Mouse (Mus musculus) G1E (cell line): ENCODE measurements around the gene Dgkb. TPM values are rescaled to one million over a fixed set of nuclear protein-coding genes. Genes with fewer than 3 reads are reported as not detected.

Experiments
- ATAC-seq: 2 replicates; pipeline ENCODE4 v1.8.0; 2016; ENCODE audit warnings: mild to moderate bottlenecking; ENCODE audit not compliant: insufficient number of reproducible peaks, poor library complexity, low FRiP score, severe bottlenecking; ENCODE audit errors: extremely low read depth
- DNase-seq: peaks from one replicate; pipeline ENCODE4 v3.0.0; 2012; ENCODE audit warnings: low spot score
- H3K27me3 ChIP-seq: 2 replicates; pipeline ENCODE4 v1.6.1; 2012; ENCODE audit warnings: mild to moderate bottlenecking, low read length, inconsistent platforms; ENCODE audit not compliant: insufficient read depth
- H3K36me3 ChIP-seq: replicated peaks from 2 replicates; pipeline ENCODE3; 2012; ENCODE audit warnings: mild to moderate bottlenecking, inconsistent platforms
- H3K4me1 ChIP-seq: 2 replicates; pipeline ENCODE4 v1.6.1; 2012; ENCODE audit warnings: low read depth, low read length, inconsistent platforms, mixed read lengths; ENCODE audit not compliant: insufficient read depth
- H3K4me3 ChIP-seq: 2 replicates; pipeline ENCODE4 v1.5.1; 2012; ENCODE audit warnings: low read depth, mild to moderate bottlenecking, inconsistent platforms, low read length, moderate library complexity, mixed read lengths
- H3K9me3 ChIP-seq: replicated peaks from 2 replicates; pipeline ENCODE4 v1.6.1; 2012; ENCODE audit warnings: inconsistent platforms
- CTCF ChIP-seq: IDR thresholded peaks from 2 replicates; pipeline ENCODE4 v1.5.1; 2012; ENCODE audit warnings: low read depth, low read length, inconsistent platforms, mixed read lengths
- GATA1 ChIP-seq: IDR thresholded peaks from 2 replicates; pipeline ENCODE4 v1.6.1; 2012; ENCODE audit warnings: borderline replicate concordance, low read length, inconsistent platforms, mixed read lengths
- GATA2 ChIP-seq: IDR thresholded peaks from 2 replicates; pipeline ENCODE4 v1.6.1; 2012; ENCODE audit warnings: low read depth, low read length, inconsistent platforms, borderline replicate concordance
- POLR2AphosphoS5 ChIP-seq: IDR thresholded peaks from 2 replicates; pipeline ENCODE4 v1.6.1; 2012; ENCODE audit warnings: low read depth, low read length, inconsistent platforms; ENCODE audit not compliant: insufficient replicate concordance
- TAL1 ChIP-seq: conservative IDR thresholded peaks from 2 replicates; pipeline ENCODE4 v1.6.1; 2012; ENCODE audit warnings: low read depth, low read length, inconsistent platforms, mixed read lengths
- polyA plus RNA-seq: library from polyadenylated mRNA; stranded (reverse); fragments of >175 nt; gene quantifications from 2 replicates; pipeline ENCODE4 v1.2.3, GENCODE M21; 2012
- total RNA-seq, 2 experiments: library from RNA; stranded (forward) in 1 of 2; stranded (reverse) in 1 of 2; fragments of 200-1000 nt in 1 of 2; fragments of >200 nt in 1 of 2; fragmentation: Nextera tagmentation in 1 of 2; gene quantifications; 2 replicates each; pipeline ENCODE4 v1.2.3; 2014 to 2017

Gene Dgkb
- total and polyA plus RNA-seq, 3 experiments, result 0.33 TPM; not detected in 2

- TF ChIP-seq GATA1 (no peak), CTCF (no peak), TAL1 (no peak), POLR2AphosphoS5 (no peak), GATA2 (no peak)
- H3K27me3 ChIP-seq, result no peaks in the 10 kb centered on the region
These were observed 492.4 kb downstream of the Dgkb start for GRCm38 (mm10) chr12:38309885-38310284.

DNA sequence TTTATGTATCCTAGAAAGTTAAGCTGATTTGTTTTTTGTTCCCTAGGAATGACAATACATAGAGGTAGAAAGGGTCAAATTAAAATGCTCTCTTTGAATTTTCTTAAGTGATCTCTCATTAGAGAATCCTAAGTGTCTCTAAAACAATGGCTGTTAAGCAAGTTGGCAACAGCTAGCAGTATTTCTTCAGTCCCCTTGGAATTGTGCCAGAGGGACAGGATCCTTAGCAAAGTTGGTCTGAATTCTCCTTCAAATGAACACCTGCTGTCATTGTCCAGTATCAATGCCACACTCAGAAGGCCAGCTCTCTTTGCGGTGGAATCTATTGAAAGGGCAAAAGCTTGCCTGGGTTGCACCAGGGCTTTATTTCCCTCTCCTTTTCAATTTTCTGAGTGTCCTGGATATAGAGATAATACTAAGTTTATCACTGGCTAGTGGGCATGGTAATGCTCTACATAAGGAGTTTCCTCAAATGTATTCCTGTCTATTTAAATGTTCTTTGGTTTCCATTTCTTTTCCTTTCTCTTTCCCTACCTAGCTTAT is 510.3 kb downstream of the Dgkb start:
- H3K4me3 ChIP-seq, result no peak overlapping the region
- H3K36me3 ChIP-seq, result no peaks in the 10 kb centered on the region
- DNase-seq (no peak), ATAC-seq (no peak)
- H3K27me3 ChIP-seq, result no peaks in the 10 kb centered on the region
- no peaks in the 10 kb centered on the region for H3K9me3 ChIP-seq
- no peaks in the 10 kb centered on the region for H3K4me1 ChIP-seq
- TF ChIP-seq TAL1, result no peak
- no peak for TF ChIP-seq GATA1
- TF ChIP-seq POLR2AphosphoS5, result no peak
- no peak for TF ChIP-seq CTCF
- TF ChIP-seq GATA2, result no peak

More at GRCm38 (mm10) chr12:38309885-38310284, 492.4 kb downstream of the Dgkb start:
- Histone ChIP-seq H3K4me1 (no peaks in the 10 kb centered on the region), H3K36me3 (no peaks in the 10 kb centered on the region), H3K9me3 (no peaks in the 10 kb centered on the region), H3K4me3 (no peak overlapping the region)
- ATAC-seq, result no peak
- DNase-seq, result no peak

DNA sequence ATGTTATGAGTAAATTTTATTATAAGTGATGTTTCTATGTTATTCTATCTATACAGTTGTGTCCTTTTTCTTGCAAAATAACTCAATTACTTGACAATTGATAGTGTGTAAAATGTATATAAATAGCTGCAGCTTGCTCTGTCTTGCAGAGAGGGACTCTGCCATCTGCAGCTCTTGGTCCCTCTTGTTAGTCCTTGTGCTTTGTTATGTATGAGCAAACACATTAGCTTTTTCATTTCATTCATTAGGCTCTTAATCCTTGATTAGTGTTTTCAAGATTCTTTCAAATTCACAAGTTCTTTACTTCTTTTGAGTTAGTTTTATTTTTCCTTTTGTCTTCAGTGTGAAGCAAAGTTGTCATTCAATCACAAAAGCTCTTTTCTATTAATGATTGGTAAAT is 511.3 kb downstream of the Dgkb start:
- TF ChIP-seq CTCF (no peak), POLR2AphosphoS5 (no peak)
- DNase-seq (no peak), ATAC-seq (no peak)
- H3K4me1 ChIP-seq, result no peaks in the 10 kb centered on the region
- H3K36me3 ChIP-seq, result no peaks in the 10 kb centered on the region
- no peaks in the 10 kb centered on the region for H3K9me3 ChIP-seq
- no peak overlapping the region for H3K4me3 ChIP-seq
- no peaks in the 10 kb centered on the region for H3K27me3 ChIP-seq

DNA sequence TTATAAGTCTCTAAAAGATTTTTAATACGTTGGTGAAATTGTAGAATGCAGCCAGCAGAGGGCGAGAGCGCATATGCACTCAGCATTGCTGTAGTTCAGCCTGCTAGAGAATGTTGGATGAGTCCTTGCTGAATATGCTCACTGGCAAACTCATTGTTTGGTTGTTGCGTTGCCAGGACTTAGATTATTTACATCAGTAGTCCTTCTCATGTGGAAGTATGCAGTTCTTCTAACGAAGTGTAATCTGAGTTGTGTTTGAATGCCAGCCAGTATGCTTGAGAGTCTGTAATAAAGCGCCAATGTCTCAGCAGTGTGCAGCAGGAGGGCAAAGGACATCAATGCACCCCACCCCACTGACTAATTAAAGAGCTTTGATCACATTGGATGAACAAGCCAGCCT is 525.1 kb downstream of the Dgkb start:
- no peak for TF ChIP-seq GATA1
- no peak for TF ChIP-seq CTCF
- TF ChIP-seq TAL1, result no peak
- TF ChIP-seq GATA2, result no peak
- no peak for TF ChIP-seq POLR2AphosphoS5
- DNase-seq, result no peak
- H3K4me3 ChIP-seq, result no peak overlapping the region
- H3K4me1 ChIP-seq, result no peaks in the 10 kb centered on the region
- no peaks in the 10 kb centered on the region for H3K36me3 ChIP-seq
- no peaks in the 10 kb centered on the region for H3K27me3 ChIP-seq
- ATAC-seq, result no peak
- H3K9me3 ChIP-seq, result no peaks in the 10 kb centered on the region

DNA sequence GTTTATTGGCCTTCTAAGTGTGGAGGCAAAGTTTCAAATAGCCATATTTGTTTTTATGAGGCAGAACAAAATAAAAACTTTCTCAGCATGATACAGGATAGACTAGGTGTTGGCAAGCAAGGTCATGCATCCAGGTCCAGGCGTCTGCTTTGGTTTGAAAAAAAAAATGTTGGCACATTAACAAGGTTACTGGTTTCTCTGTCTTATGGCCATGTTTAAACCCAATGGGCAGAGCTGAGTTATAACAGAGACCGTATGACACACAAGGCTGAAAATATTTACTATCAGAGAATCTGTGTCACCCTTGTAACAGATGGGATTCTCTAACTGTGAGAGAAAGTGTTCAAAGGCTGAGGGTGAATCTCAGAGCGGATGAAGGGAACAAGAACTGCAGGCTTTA is 535.0 kb downstream of the Dgkb start:
- H3K9me3 ChIP-seq, result peaks cover 7% of the 10 kb centered on the region; the same call in 1 of the 2 replicates
- H3K4me1 ChIP-seq, result no peaks in the 10 kb centered on the region
- no peak overlapping the region for H3K4me3 ChIP-seq
- DNase-seq (no peak), ATAC-seq (no peak; the same call in 1 of the 2 replicates)
- H3K27me3 ChIP-seq, result no peaks in the 10 kb centered on the region
- H3K36me3 ChIP-seq, result no peaks in the 10 kb centered on the region
- TF ChIP-seq TAL1 (no peak), GATA1 (no peak), POLR2AphosphoS5 (no peak), CTCF (no peak), GATA2 (no peak)

DNA sequence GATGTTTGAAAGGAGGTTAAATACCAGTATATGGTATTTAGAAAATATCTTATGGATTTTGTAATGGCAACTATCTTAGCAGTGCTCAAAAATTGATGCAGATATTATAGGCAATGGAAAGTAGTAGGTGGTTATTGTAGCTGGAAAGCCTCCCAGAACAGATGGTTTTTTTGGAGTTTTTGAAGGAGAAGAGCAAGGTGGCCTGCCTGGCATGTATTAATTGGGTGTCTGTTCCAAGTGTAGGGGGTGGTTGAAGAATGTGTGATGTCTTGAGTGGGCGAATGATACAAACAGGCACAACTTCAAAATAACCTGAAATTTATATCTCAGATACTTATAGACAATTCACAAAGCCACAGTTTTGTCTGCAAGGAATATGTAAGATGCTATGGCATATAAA is 538.9 kb downstream of the Dgkb start:
- H3K9me3 ChIP-seq, result peaks cover 7% of the 10 kb centered on the region; the same call in 1 of the 2 replicates
- no peaks in the 10 kb centered on the region for H3K27me3 ChIP-seq
- no peaks in the 10 kb centered on the region for H3K4me1 ChIP-seq
- no peak for DNase-seq
- H3K4me3 ChIP-seq, result no peak overlapping the region
- no peak for ATAC-seq
- TF ChIP-seq TAL1 (no peak), GATA1 (no peak), POLR2AphosphoS5 (no peak), CTCF (no peak), GATA2 (no peak)
- H3K36me3 ChIP-seq, result no peaks in the 10 kb centered on the region
